Mouse (Mus musculus) embryonic facial prominence, embryonic 12.5 days (tissue): Measurements from ENCODE around the gene Vsnl1. TPM values are rescaled to one million over a fixed set of nuclear protein-coding genes. Genes with fewer than 3 reads are reported as not detected.

Experiments used
- ATAC-seq: fragments of 200-750 bp; cut with Nextera tagmentation; 2 replicates; pipeline ENCODE4 v1.8.0; 2017; ENCODE audit not compliant: insufficient number of reproducible peaks, insufficient read depth, low FRiP score, low TSS enrichment
- H3K27ac ChIP-seq: fragments of 300-500 bp; sonication (generic); 2 replicates; pipeline ENCODE4 v1.5.1; 2016; ENCODE audit warnings: mild to moderate bottlenecking
- H3K27me3 ChIP-seq: fragments of 300-500 bp; sonication (generic); 2 replicates; pipeline ENCODE4 v1.6.1; 2016; ENCODE audit warnings: mild to moderate bottlenecking, moderate library complexity
- H3K36me3 ChIP-seq: fragments of 300-500 bp; sonication (generic); 2 replicates; pipeline ENCODE4 v1.6.1; 2016; ENCODE audit warnings: mild to moderate bottlenecking
- H3K4me1 ChIP-seq: fragments of 300-500 bp; sonication (generic); 2 replicates; pipeline ENCODE4 v1.6.1; 2016
- H3K4me2 ChIP-seq: fragments of 300-500 bp; sonication (generic); replicated peaks from 2 replicates; pipeline ENCODE4 v1.6.1; 2016; ENCODE audit warnings: mild to moderate bottlenecking, moderate library complexity
- H3K4me3 ChIP-seq: fragments of 300-500 bp; sonication (generic); 2 replicates; pipeline ENCODE4 v1.5.1; 2016; ENCODE audit warnings: mild to moderate bottlenecking
- H3K9ac ChIP-seq: fragments of 300-500 bp; sonication (generic); 2 replicates; pipeline ENCODE4 v1.6.1; 2016; ENCODE audit warnings: mild to moderate bottlenecking, moderate library complexity
- H3K9me3 ChIP-seq: fragments of 300-500 bp; sonication (generic); 2 replicates; pipeline ENCODE4 v1.6.1; 2016; ENCODE audit warnings: mild to moderate bottlenecking, moderate library complexity
- WGBS: fragments of 180-500 bp; shearing (Covaris S2); methylation state at CpG from one replicate; pipeline ENCODE4 v1.1.7; 2016; 5-methylcytosine and 5-hydroxymethylcytosine counted together
- polyA plus RNA-seq: library from polyadenylated mRNA; unstranded; fragments of >200 nt; fragmentation: Nextera tagmentation; extraction: Ambion mirVana; gene quantifications from 2 replicates; pipeline ENCODE4 v1.2.1, GENCODE M21; 2016

Vsnl1 gene
- polyA plus RNA-seq, 1 experiment from 2014 or later: 2.2 TPM

DNA sequence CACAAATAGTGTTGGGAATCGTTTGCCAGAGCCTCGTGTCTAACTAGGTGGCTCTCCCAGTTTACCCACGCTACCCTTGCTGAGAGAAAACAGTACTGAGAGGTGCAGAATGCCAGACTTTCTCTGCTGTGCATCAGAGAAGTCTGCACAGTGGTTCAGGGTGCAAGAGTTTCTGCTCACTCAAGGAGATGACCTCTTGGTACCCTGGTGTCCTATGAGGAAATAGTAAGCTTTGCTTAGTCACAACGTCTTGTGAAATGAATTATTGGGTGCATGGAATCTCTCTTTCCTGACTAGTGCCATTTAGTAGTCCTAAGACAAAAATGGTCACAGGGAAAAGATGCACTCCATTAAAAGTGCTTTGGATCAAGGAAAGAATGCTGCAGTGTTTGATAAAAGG, 111.9 kb downstream of the Vsnl1 start:
- H3K4me2 ChIP-seq: no peak overlapping the region
- no peaks in the 10 kb centered on the region for H3K36me3 ChIP-seq
- H3K4me1 ChIP-seq: no peaks in the 10 kb centered on the region
- no peak overlapping the region for H3K27ac ChIP-seq
- no peak for ATAC-seq
- no peaks in the 10 kb centered on the region for H3K27me3 ChIP-seq
- WGBS: 65% methylated on average over 4 of the region's 4 CpGs
- no peaks in the 10 kb centered on the region for H3K9me3 ChIP-seq
- no peak overlapping the region for H3K4me3 ChIP-seq
- H3K9ac ChIP-seq: no peak overlapping the region

DNA sequence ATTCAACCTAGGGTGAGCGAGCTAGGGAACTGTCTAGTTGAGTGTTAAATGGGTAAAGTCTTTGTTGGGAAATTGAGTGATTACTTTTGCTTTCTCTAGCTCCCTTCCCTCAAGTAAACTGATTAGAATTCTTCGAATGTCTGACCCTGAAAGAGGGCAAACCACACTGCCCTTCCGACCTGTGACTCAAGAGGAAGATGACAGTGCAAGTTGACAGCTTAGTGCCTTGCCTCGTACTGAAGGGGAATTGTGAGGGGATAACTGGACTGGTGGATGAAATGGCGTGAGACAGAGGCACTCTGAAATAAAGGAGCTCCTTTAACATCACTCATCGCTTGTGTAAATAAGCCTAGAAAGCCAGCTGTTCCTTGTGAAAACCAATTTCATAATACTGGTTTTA, 118.7 kb downstream of the Vsnl1 start:
- 57% methylated on average over 6 of the region's 6 CpGs for whole genome bisulfite sequencing
- Histone ChIP-seq H3K9ac (no peak overlapping the region), H3K4me1 (no peaks in the 10 kb centered on the region), H3K27ac (no peak overlapping the region), H3K9me3 (no peaks in the 10 kb centered on the region), H3K4me3 (no peak overlapping the region), H3K4me2 (no peak overlapping the region), H3K27me3 (no peaks in the 10 kb centered on the region), H3K36me3 (peaks cover 33% of the 10 kb centered on the region)
- no peak for ATAC-seq

DNA sequence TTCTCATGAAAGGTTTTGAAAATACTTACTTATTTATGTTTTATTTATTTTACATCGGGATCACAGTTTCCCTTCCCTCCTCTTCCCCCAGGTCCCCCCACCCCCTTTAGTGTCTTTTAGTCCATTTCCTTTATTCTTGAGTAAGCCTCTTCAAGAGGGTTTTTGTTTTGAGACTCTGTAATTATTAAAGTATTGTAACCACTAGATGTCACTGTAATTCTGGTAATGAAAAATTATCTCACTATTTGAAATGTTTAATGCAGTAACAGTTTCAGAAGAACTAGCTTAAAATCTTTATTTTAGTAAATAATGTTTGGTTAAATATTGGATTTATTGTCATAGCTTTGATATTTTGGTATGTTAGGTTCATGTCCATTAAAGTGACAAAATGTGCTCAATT, 122.6 kb downstream of the Vsnl1 start:
- ATAC-seq: no peak
- Histone ChIP-seq H3K36me3 (peaks cover 42% of the 10 kb centered on the region), H3K4me3 (no peak overlapping the region), H3K9ac (no peak overlapping the region), H3K27ac (no peak overlapping the region), H3K4me1 (no peaks in the 10 kb centered on the region), H3K4me2 (no peak overlapping the region), H3K27me3 (no peaks in the 10 kb centered on the region), H3K9me3 (no peaks in the 10 kb centered on the region)
- 84% methylated on average over 1 of the region's 1 CpGs for WGBS

DNA sequence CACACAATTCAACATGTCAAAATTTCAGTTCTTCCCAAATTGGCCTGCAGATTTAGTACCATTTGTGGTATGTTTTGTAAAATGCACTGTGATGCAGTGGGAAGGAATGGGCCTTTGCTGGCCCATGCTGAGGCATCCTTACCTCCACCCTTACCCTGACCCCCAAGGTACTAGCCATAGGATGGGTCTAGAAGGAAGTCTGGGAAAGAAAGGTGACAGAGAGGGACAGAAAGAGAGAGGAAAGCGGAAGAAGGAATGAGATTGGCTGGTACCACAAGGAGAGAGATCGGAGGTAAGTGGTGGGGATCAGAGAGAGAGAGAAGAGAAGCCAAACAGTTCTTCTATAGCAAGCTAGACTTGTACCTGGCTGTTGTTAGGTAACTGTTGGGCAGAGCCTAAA, 125.3 kb downstream of the Vsnl1 start:
- H3K9me3 ChIP-seq: no peaks in the 10 kb centered on the region
- H3K27ac ChIP-seq: no peak overlapping the region
- H3K27me3 ChIP-seq: no peaks in the 10 kb centered on the region
- no peak overlapping the region for H3K4me3 ChIP-seq
- no peak for ATAC-seq
- H3K9ac ChIP-seq: no peak overlapping the region
- no peaks in the 10 kb centered on the region for H3K4me1 ChIP-seq
- peaks cover 46% of the 10 kb centered on the region for H3K36me3 ChIP-seq
- H3K4me2 ChIP-seq: no peak overlapping the region
- 95% methylated on average over 2 of the region's 2 CpGs for WGBS

DNA sequence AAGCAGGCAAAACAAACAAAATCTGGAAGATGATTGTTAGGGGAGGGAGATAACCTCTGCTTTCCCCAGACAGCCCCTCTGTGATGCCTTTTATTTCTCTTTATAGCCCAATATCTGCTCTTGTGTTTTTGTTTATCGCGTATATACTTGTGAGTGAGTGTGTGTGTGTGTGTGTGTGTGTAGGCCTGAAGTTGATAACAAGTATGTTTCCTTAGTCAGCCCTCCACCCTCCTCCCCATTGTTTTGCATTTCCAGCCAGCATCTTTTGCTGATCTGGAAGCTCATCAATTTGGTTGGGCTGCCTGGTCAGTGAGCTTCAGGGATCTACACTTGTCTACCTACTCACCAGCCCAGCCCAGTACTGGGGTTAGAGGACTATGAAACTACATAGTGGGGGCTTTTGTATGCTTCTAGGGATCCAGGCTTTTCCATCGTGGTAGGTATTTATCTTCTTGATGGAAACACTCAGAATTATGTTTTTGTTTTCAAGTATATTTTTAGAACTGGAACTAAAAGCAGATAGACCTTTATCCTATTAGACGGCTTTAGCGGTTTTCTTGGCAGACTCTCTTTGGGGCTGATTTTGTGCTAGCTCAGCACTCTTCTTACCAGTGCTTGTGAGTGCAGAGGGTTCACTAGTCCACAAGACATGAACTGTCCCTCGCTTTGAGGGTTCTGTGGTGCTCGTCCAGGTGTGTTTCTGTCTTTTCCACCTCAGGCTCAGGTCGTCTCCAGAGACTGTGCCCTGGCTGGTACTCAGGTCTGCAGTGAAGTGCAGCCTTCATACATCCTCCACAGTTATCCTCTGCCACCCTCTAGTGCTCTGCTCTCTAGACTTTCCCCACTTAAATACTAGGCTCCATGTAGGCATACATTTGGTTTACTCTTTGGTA, 129.4 kb downstream of the Vsnl1 start:
- 87% methylated on average over 8 of the region's 8 CpGs for WGBS
- no peaks in the 10 kb centered on the region for H3K9me3 ChIP-seq
- no peak overlapping the region for H3K9ac ChIP-seq
- no peak overlapping the region for H3K4me3 ChIP-seq
- H3K36me3 ChIP-seq: peaks cover 48% of the 10 kb centered on the region
- H3K4me2 ChIP-seq: no peak overlapping the region
- H3K4me1 ChIP-seq: no peaks in the 10 kb centered on the region
- ATAC-seq: no peak
- H3K27me3 ChIP-seq: no peaks in the 10 kb centered on the region
- H3K27ac ChIP-seq: no peak overlapping the region

DNA sequence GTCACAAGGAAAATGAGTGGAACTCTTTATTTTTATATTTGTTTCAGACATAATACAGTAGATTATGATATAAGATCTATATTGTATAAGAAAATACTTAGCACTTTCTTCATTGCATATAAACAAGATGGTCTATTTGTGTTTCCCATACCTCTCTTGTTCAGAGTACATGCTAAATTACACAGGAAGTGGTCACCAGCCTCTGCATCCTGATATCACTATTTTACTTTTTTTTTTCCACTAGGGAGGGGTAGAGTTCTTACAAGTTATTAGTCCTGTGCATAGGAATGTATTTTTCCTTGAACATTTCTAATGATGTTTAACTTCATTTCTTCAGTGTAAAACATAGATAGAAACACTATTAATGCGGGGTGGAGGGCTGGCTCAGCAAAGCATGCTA, 135.6 kb downstream of the Vsnl1 start:
- H3K4me3 ChIP-seq: no peak overlapping the region
- no peak overlapping the region for H3K4me2 ChIP-seq
- 95% methylated on average over 1 of the region's 1 CpGs for WGBS
- no peak for ATAC-seq
- H3K9me3 ChIP-seq: no peaks in the 10 kb centered on the region
- peaks cover 55% of the 10 kb centered on the region for H3K36me3 ChIP-seq
- no peak overlapping the region for H3K27ac ChIP-seq
- no peaks in the 10 kb centered on the region for H3K4me1 ChIP-seq
- no peak overlapping the region for H3K9ac ChIP-seq
- H3K27me3 ChIP-seq: no peaks in the 10 kb centered on the region

DNA sequence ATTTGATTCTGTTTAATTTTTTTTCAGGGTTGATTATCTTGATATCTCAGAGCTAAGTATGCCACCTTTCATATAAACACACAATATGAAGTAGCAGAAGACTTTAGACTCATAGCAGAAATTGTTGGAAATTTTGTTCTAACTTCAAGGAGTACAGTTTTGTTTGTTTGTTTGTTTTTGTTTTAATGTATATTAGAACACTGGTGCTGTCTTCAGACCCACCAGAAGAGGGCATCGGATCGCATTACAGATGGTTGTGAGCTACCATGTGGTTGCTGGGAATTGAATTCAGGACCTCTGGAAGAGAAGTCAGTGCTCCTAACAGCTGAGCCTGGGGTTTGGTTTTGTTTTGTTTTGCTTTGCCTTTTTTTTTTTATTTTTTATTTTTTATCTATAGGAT, 150.0 kb downstream of the Vsnl1 start:
- H3K27me3 ChIP-seq: no peaks in the 10 kb centered on the region
- peaks cover 56% of the 10 kb centered on the region for H3K36me3 ChIP-seq

DNA sequence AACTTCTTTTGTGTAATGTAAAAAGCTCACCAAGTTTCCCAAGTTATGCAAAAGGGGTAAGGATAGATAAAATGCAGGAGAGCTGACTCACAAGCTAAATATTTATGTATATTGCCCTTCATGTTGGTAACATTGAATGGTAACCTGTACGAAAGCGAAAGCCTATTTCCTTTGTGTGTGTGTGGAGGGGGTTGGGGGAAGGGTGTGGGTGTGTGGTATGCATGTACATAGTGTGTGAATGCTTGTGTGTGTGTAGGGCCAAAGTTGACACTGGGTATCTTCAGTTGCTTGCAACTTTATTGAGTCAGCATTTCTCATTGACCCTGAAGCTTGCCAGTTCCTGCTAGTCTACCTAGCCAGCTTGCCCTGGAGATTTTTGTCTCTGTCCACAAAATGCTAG, 154.8 kb downstream of the Vsnl1 start:
- Histone ChIP-seq H3K36me3 (peaks cover 62% of the 10 kb centered on the region), H3K4me3 (no peak overlapping the region), H3K4me1 (no peaks in the 10 kb centered on the region), H3K27me3 (no peaks in the 10 kb centered on the region), H3K27ac (no peak overlapping the region), H3K9ac (no peak overlapping the region), H3K4me2 (no peak overlapping the region), H3K9me3 (no peaks in the 10 kb centered on the region)
- WGBS: 90% methylated on average over 2 of the region's 2 CpGs
- no peak for ATAC-seq

More for the DNA sequence above, 150.0 kb downstream of the Vsnl1 start:
- Histone ChIP-seq H3K27ac (no peak overlapping the region), H3K4me1 (no peaks in the 10 kb centered on the region), H3K9me3 (no peaks in the 10 kb centered on the region), H3K9ac (no peak overlapping the region), H3K4me2 (no peak overlapping the region), H3K4me3 (no peak overlapping the region)
- no peak for ATAC-seq
- 90% methylated on average over 2 of the region's 2 CpGs for WGBS

DNA sequence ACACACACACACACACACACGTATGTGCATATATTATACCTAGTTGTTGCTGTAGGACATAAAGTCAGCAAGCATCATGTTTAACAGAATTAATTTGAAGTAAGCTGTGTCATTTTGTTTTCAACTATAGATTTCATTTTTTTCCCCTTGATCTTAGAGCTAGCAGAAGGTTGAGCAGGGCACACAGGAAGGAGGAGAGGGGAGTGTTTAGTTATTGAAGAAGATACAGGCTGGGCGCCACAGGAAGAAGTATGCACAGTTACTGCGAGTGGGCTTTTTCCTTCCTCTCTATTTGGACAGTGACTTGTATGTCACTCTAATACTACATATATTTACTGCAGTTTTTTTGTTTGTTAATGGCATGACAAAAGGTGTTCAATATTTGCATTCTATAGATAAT, 156.5 kb downstream of the Vsnl1 start:
- Histone ChIP-seq H3K27ac (no peak overlapping the region), H3K4me2 (no peak overlapping the region), H3K4me1 (no peaks in the 10 kb centered on the region), H3K9me3 (no peaks in the 10 kb centered on the region), H3K36me3 (peaks cover 53% of the 10 kb centered on the region), H3K4me3 (no peak overlapping the region), H3K9ac (no peak overlapping the region), H3K27me3 (no peaks in the 10 kb centered on the region)
- 92% methylated on average over 3 of the region's 3 CpGs for WGBS
- ATAC-seq: no peak

DNA sequence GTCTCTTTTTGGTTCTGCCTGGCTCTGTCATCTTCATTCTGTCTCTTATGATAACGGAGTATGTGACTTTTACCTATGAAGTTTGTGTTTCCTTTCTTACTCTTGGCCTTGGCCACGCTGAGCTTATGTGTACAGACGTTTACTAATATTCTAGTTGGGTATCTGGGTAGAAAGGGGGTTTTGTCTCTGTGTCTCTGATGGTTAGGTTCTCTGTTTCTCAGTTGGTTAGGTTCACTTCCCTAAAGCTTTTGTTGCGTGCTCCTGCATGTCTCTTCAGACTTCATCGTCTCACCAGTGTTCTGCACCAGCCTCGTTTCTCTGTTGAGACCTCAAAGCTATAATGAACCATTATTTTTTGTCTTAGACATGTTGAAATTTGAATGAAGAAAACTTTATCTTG, 159.2 kb downstream of the Vsnl1 start:
- Histone ChIP-seq H3K4me3 (no peak overlapping the region), H3K4me2 (no peak overlapping the region), H3K9ac (no peak overlapping the region), H3K9me3 (no peaks in the 10 kb centered on the region), H3K27ac (no peak overlapping the region), H3K36me3 (peaks cover 53% of the 10 kb centered on the region), H3K27me3 (no peaks in the 10 kb centered on the region), H3K4me1 (no peaks in the 10 kb centered on the region)
- no peak for ATAC-seq
- WGBS: 96% methylated on average over 6 of the region's 6 CpGs

DNA sequence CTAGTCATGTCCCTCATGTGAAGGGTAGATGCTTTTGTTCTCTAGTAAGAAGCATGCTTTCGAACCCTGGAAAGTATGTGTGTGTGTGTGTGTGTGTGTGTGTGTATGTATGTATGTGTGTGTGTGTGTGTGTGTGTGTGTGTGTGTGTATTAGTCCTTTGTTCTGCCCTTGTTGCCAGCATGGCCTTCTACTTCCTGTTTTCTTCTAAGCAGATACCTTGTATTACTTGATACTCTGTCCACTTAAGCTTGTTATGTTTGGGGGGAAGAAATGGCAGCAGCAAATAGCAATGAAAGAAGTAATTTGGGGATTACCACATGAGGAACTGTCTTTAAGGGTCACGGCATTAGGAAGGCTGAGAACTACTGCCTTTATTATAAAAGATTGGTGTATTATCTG, 159.8 kb downstream of the Vsnl1 start:
- no peaks in the 10 kb centered on the region for H3K4me1 ChIP-seq
- 89% methylated on average over 2 of the region's 2 CpGs for WGBS
- no peak overlapping the region for H3K27ac ChIP-seq
- no peak overlapping the region for H3K4me2 ChIP-seq
- no peak for ATAC-seq
- H3K9ac ChIP-seq: no peak overlapping the region
- no peaks in the 10 kb centered on the region for H3K9me3 ChIP-seq
- no peak overlapping the region for H3K4me3 ChIP-seq
- no peaks in the 10 kb centered on the region for H3K27me3 ChIP-seq
- H3K36me3 ChIP-seq: peaks cover 51% of the 10 kb centered on the region
